Mouse (Mus musculus) neural tube, embryonic 15.5 days (tissue): Measurements from ENCODE around the gene Oaz1. TPM values are rescaled to one million over a fixed set of nuclear protein-coding genes. Genes with fewer than 3 reads are reported as not detected.

Experiments
- ATAC-seq: fragments of 200-750 bp; cut with Nextera tagmentation; 2 replicates; pipeline ENCODE4 v1.8.0; 2017; ENCODE audit warnings: mild to moderate bottlenecking, moderate TSS enrichment, moderate library complexity; ENCODE audit not compliant: low FRiP score
- H3K27ac ChIP-seq: fragments of 300-500 bp; sonication (generic); replicated peaks from 2 replicates; pipeline ENCODE4 v1.5.1; 2015; ENCODE audit warnings: mild to moderate bottlenecking, inconsistent platforms
- H3K27me3 ChIP-seq: fragments of 300-500 bp; sonication (generic); replicated peaks from 2 replicates; pipeline ENCODE4 v1.6.1; 2015; ENCODE audit warnings: inconsistent platforms
- H3K36me3 ChIP-seq: fragments of 300-500 bp; sonication (generic); 2 replicates; pipeline ENCODE4 v1.6.1; 2015; ENCODE audit warnings: inconsistent platforms
- H3K4me1 ChIP-seq: fragments of 300-500 bp; sonication (generic); 2 replicates; pipeline ENCODE4 v1.6.1; 2015; ENCODE audit warnings: inconsistent platforms
- H3K4me2 ChIP-seq: fragments of 300-500 bp; sonication (generic); 2 replicates; pipeline ENCODE4 v1.6.1; 2015; ENCODE audit warnings: inconsistent platforms, mild to moderate bottlenecking, moderate library complexity
- H3K4me3 ChIP-seq: fragments of 300-500 bp; sonication (generic); replicated peaks from 2 replicates; pipeline ENCODE4 v1.5.1; 2015; ENCODE audit warnings: mild to moderate bottlenecking, inconsistent platforms
- H3K9ac ChIP-seq: fragments of 300-500 bp; sonication (generic); replicated peaks from 2 replicates; pipeline ENCODE4 v1.6.1; 2015; ENCODE audit warnings: mild to moderate bottlenecking, inconsistent platforms
- H3K9me3 ChIP-seq: fragments of 300-500 bp; sonication (generic); replicated peaks from 2 replicates; pipeline ENCODE4 v1.6.1; 2016; ENCODE audit warnings: inconsistent platforms
- WGBS: fragments of 180-500 bp; shearing (Covaris S2); methylation state at CpG from one replicate; pipeline ENCODE4 v1.1.7; 2015; ENCODE audit warnings: mixed read lengths; 5-methylcytosine and 5-hydroxymethylcytosine counted together
- polyA plus RNA-seq: library from polyadenylated mRNA; unstranded; fragments of >200 nt; fragmentation: Nextera tagmentation; extraction: Ambion mirVana; gene quantifications from 2 replicates; pipeline ENCODE4 v1.2.1, GENCODE M21; 2015

Oaz1 gene
- polyA plus RNA-seq, 1 experiment from 2014 or later = 1,221 TPM

GRCm38 (mm10) chr10:80841685-80842084, 15.2 kb downstream of the Oaz1 start:
- Histone ChIP-seq H3K27me3 (peaks cover 48% of the 10 kb centered on the region), H3K9ac (no peak overlapping the region), H3K4me1 (peaks cover 28% of the 10 kb centered on the region), H3K4me2 (no peak overlapping the region), H3K27ac (no peak overlapping the region), H3K4me3 (no peak overlapping the region), H3K36me3 (no peaks in the 10 kb centered on the region), H3K9me3 (no peaks in the 10 kb centered on the region)
- WGBS = 86% methylated on average over 2 of the region's 2 CpGs
- no peak for ATAC-seq

GRCm38 (mm10) chr10:80842334-80842733, 15.9 kb downstream of the Oaz1 start:
- H3K4me3 ChIP-seq = peak overlapping the region; percentile 59; the same call in 1 of the 2 replicates
- H3K4me1 ChIP-seq = peaks cover 28% of the 10 kb centered on the region
- no peaks in the 10 kb centered on the region for H3K9me3 ChIP-seq
- no peak overlapping the region for H3K27ac ChIP-seq
- H3K36me3 ChIP-seq = no peaks in the 10 kb centered on the region
- ATAC-seq = no peak
- H3K27me3 ChIP-seq = peaks cover 41% of the 10 kb centered on the region
- no peak overlapping the region for H3K9ac ChIP-seq
- WGBS = 84% methylated on average over 15 of the region's 15 CpGs
- peak overlapping the region; percentile 77; the same call in 1 of the 2 replicates for H3K4me2 ChIP-seq

- H3K4me2 ChIP-seq = peak overlapping the region; percentile 77
- ATAC-seq = peak; percentile 40
- H3K9ac ChIP-seq = peak overlapping the region; percentile 64
- H3K27ac ChIP-seq = no peak overlapping the region
- H3K27me3 ChIP-seq = peaks cover 39% of the 10 kb centered on the region
- no peaks in the 10 kb centered on the region for H3K9me3 ChIP-seq
- peak overlapping the region; percentile 59 for H3K4me3 ChIP-seq
- no peaks in the 10 kb centered on the region for H3K36me3 ChIP-seq
- WGBS = 8% methylated on average over 32 of the region's 32 CpGs
- peaks cover 28% of the 10 kb centered on the region for H3K4me1 ChIP-seq
These were observed 16.9 kb downstream of the Oaz1 start for GRCm38 (mm10) chr10:80843087-80843930.

- Histone ChIP-seq H3K9me3 (no peaks in the 10 kb centered on the region), H3K36me3 (no peaks in the 10 kb centered on the region), H3K4me2 (peak within 1 kb of the TSS; percentile 77), H3K4me3 (peak within 1 kb of the TSS; percentile 59), H3K27ac (no peak within 1 kb of the TSS), H3K27me3 (peaks cover 39% of the 10 kb centered on the region), H3K4me1 (peaks cover 28% of the 10 kb centered on the region), H3K9ac (peak within 1 kb of the TSS; percentile 64)
- peak; percentile 60 for ATAC-seq
- 8% methylated on average over 40 of the region's 51 CpGs for WGBS
These were observed 17.6 kb downstream of the Oaz1 start, which contains the start of gene Lingo3 for GRCm38 (mm10) chr10:80843931-80844547. Gene Lingo3 (minus strand): TSS chr10:80844039.

- 64% methylated on average over 8 of the region's 8 CpGs for WGBS
- no peak overlapping the region for H3K27ac ChIP-seq
- H3K36me3 ChIP-seq = no peaks in the 10 kb centered on the region
- H3K4me2 ChIP-seq = no peak overlapping the region
- no peak overlapping the region for H3K4me3 ChIP-seq
- peaks cover 28% of the 10 kb centered on the region for H3K4me1 ChIP-seq
- no peaks in the 10 kb centered on the region for H3K9me3 ChIP-seq
- no peak overlapping the region for H3K9ac ChIP-seq
- ATAC-seq = no peak
- peaks cover 39% of the 10 kb centered on the region for H3K27me3 ChIP-seq
These were observed 18.7 kb downstream of the Oaz1 start for GRCm38 (mm10) chr10:80845055-80845693.

GRCm38 (mm10) chr10:80845732-80846131, 19.3 kb downstream of the Oaz1 start:
- Histone ChIP-seq H3K9ac (no peak overlapping the region), H3K4me3 (no peak overlapping the region), H3K4me2 (no peak overlapping the region), H3K27ac (no peak overlapping the region), H3K4me1 (peaks cover 28% of the 10 kb centered on the region), H3K36me3 (no peaks in the 10 kb centered on the region), H3K9me3 (no peaks in the 10 kb centered on the region), H3K27me3 (peaks cover 39% of the 10 kb centered on the region)
- WGBS = 75% methylated on average over 12 of the region's 12 CpGs
- no peak for ATAC-seq

- no peak for ATAC-seq
- Histone ChIP-seq H3K36me3 (peaks cover 22% of the 10 kb centered on the region), H3K4me1 (peaks cover 15% of the 10 kb centered on the region), H3K4me2 (no peak overlapping the region), H3K9me3 (no peaks in the 10 kb centered on the region), H3K9ac (no peak overlapping the region), H3K4me3 (no peak overlapping the region), H3K27me3 (peaks cover 22% of the 10 kb centered on the region), H3K27ac (no peak overlapping the region)
- 12% methylated on average over 10 of the region's 10 CpGs for WGBS
These were observed 22.1 kb downstream of the Oaz1 start for GRCm38 (mm10) chr10:80848571-80848970.

- ATAC-seq = peak; percentile 88
- Histone ChIP-seq H3K9ac (peak within 1 kb of the TSS; percentile 87), H3K4me1 (peaks cover 49% of the 10 kb centered on the region), H3K4me3 (peak within 1 kb of the TSS; percentile 82), H3K27me3 (no peaks in the 10 kb centered on the region), H3K36me3 (peaks cover 22% of the 10 kb centered on the region), H3K4me2 (peak within 1 kb of the TSS; percentile 96), H3K9me3 (no peaks in the 10 kb centered on the region), H3K27ac (peak within 1 kb of the TSS; percentile 84)
- under 1% methylated on average over 77 of the region's 81 CpGs for WGBS
These were observed 28.7 kb downstream of the Oaz1 start, which contains the start of the genes Lsm7 and Sppl2b for GRCm38 (mm10) chr10:80854913-80855748. Gene Lsm7 (minus strand): TSS chr10:80855209. Gene Sppl2b (plus strand): TSS chr10:80855275.

GRCm38 (mm10) chr10:80855749-80856073, 29.3 kb downstream of the Oaz1 start:
- H3K4me3 ChIP-seq = peak overlapping the region; percentile 82
- no peaks in the 10 kb centered on the region for H3K27me3 ChIP-seq
- H3K27ac ChIP-seq = no peak overlapping the region
- no peak for ATAC-seq
- peak overlapping the region; percentile 96 for H3K4me2 ChIP-seq
- peaks cover 22% of the 10 kb centered on the region for H3K36me3 ChIP-seq
- peak overlapping the region; percentile 87 for H3K9ac ChIP-seq
- peaks cover 49% of the 10 kb centered on the region for H3K4me1 ChIP-seq
- 22% methylated on average over 11 of the region's 11 CpGs for WGBS
- no peaks in the 10 kb centered on the region for H3K9me3 ChIP-seq

- no peak for ATAC-seq
- Histone ChIP-seq H3K4me1 (peaks cover 49% of the 10 kb centered on the region), H3K27me3 (no peaks in the 10 kb centered on the region), H3K27ac (no peak overlapping the region), H3K9me3 (no peaks in the 10 kb centered on the region), H3K4me3 (peak overlapping the region; percentile 82), H3K9ac (peak overlapping the region; percentile 87; the same call in 1 of the 2 replicates), H3K36me3 (peaks cover 17% of the 10 kb centered on the region), H3K4me2 (peak overlapping the region; percentile 96)
- WGBS = 57% methylated on average over 3 of the region's 3 CpGs
These were observed 29.8 kb downstream of the Oaz1 start for GRCm38 (mm10) chr10:80856267-80856666.

GRCm38 (mm10) chr10:80856908-80857307, 30.5 kb downstream of the Oaz1 start:
- peak overlapping the region; percentile 33; the same call in 1 of the 2 replicates for H3K27ac ChIP-seq
- H3K9me3 ChIP-seq = no peaks in the 10 kb centered on the region
- H3K9ac ChIP-seq = 0 out of 2 replicates have a peak overlapping the region, but pooled peaks have one; percentile 87
- ATAC-seq = no peak
- no peaks in the 10 kb centered on the region for H3K27me3 ChIP-seq
- 81% methylated on average over 5 of the region's 5 CpGs for WGBS
- peaks cover 17% of the 10 kb centered on the region for H3K36me3 ChIP-seq
- H3K4me2 ChIP-seq = peak overlapping the region; percentile 96
- H3K4me3 ChIP-seq = no peak overlapping the region
- peaks cover 49% of the 10 kb centered on the region for H3K4me1 ChIP-seq
